Mouse (Mus musculus) brain, adult 2 months (tissue): ENCODE measurements at regions not wholly inside any gene's neighbourhood (a gene's known extent, or its start where the extent isn't known, plus 50 kb on each side); places are given as distances from the start of the nearest gene placed in this dataset.

Source experiments
- DNase-seq: peaks from one replicate; pipeline ENCODE4 v3.0.0; 2011; ENCODE audit warnings: low read depth, low spot score

GRCm38 (mm10) chr14:105501792-105502632 lies 243.6 kb downstream of the Ndfip2 start:
- peak; percentile 17 for DNase-seq

GRCm38 (mm10) chr14:105500966-105501741 lies 242.8 kb downstream of the Ndfip2 start:
- peak; percentile 9 for DNase-seq

DNA sequence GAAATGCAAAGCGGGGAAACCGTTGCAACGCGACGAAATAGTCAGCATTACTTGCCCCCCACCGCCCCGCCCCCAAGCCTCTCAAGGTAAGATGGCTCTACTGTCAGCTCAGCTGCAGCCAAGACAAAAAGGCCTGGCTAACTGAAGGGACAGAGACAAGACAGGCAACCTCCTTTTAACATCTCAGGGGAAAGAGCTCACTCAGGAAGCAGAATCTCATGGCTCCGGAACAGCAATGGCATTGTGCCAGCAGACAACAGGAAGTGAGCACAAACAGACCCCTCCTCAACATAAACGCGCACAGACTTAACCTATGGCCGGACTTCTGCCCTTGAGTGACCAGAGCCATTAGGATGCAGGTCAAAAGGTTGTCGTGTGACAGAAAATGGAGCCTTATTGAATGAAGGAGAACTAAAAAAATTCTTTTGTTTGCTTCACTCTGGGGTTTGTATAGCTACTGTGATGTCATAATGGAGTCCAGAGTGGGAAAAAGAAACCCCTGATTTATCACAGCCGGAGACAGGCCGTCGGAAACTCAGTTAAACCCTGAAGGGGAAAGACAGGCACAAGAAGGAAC lies 241.0 kb downstream of the Ndfip2 start:
- DNase-seq: no peak

DNA sequence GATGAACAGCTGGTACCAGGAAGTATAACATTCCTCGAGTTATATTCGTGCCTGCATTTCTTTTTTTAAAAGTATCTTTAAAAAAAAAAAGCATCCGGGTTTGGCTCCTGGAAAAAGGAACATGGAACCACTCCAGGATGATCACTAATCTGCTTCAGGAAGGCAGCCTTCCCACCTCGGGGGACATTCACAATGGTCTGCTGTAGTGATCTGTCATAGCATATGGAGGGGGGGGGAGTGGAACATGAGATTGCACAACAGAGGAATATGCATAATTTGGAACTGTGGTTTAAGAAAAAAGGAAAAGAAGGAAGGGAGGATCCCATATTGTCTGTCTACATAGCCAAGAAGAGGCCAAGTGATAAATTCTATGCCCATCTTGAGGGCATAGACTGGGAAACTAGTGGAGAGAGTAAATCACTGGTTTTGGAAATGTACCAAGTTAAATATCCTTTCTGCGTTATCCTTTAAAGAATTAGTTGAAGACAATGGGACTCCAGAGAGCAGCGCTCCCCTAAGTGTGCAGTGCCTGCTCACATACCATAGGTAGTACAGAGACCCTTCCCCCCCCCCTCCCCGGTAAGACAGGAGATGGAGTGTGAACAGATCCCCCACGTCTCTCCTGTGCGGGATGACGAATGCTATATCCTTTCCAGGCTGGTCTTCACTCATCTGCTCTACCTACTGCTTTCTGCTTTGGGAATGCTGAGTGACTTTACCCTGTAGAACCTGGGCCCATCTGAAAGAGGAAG lies 240.0 kb downstream of the Ndfip2 start:
- peak; percentile 86 for DNase-seq

GRCm38 (mm10) chr14:105495161-105495560 lies 236.8 kb downstream of the Ndfip2 start:
- peak; percentile 15 for DNase-seq

DNA sequence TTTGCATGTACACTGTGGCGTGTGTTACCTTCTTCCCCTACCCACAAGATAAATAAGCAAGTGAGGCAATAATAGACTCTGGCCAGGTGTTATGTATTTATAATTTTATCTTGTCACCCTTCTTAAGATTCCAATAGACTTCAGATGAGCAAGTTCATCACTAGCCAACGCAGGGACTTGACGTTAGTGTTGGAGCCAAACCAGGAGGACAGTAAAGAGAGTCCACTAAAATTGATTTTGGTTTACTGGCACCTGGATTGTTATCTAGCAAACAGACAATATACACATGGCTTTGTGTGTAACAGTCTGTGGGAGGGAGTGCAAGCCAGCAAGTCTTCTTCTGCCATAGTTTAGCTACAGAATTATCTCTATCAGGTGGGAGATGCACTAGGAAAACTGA lies 236.0 kb downstream of the Ndfip2 start:
- no peak for DNase-seq

GRCm38 (mm10) chr14:105490158-105490557 lies 231.8 kb downstream of the Ndfip2 start:
- DNase-seq: peak; percentile 53

DNA sequence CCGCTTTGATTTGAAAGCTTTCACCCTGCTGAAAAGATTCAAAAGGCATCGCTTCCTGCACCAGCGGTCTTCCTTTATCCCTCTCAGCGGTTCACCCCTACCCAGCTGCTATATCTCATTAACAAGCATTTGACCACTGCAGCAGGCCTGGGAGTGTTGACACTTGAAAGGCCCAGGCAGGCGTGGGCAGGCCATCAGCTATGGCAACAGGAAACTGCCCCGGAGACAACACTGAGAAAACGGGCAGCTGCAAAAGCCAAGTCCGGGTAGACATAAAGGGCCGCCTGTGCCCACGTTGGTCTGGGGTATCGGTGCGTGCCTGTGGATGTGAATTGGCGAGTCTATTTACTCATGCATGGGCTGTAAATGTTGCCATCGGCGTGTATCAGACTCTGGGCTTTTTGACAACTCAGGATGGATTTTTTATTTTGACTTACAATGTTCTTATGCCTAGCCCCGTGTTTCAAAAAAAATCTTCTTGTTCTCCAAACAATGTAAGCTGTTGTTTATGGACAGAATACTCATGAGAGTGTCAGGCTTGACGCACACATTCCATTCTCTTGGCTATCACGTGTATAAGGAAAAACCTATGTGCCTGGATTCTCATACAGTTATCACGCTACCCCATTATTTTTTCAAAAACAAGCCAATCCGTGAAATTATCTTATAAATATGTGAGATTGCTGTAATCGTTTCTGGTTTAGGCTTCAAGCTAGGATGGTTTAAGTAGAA lies 225.1 kb downstream of the Ndfip2 start:
- DNase-seq: peak; percentile 51

DNA sequence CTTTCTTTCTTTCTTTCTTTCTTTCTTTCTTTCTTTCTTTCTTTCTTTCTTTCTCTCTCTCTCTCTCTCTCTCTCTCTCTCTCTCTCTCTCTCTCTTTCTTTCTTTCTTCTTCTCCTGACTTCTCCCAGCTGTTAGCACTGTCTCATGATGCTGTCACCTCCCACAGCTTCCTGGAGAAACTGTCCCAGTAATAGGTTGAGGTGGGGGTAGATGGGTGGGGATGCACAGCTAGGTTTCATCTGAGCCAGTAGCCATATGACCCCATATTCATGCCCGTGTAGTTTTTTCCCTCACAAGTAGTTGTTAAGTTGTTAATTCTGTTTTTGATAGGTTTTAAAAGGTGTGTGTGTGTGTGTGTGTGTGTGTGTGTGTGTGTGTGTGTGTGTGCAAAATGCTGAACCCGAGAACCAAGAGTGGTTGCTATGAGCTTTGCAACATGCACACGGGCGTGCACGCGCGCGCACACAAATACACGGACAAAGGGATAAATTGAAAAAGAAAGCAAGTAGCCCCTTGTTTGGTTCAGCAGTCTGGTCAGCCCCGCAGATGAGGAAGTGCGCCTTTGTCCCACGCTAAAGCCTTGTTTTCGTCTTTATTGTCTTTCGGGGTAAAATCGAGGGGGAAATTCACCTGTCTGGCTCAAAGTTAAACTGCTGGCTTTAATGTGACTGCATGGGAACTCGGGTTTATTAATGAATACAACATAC lies 224.4 kb downstream of the Ndfip2 start:
- DNase-seq: peak; percentile 46

- no peak for DNase-seq
Observed at GRCm38 (mm10) chr14:105480048-105480447, 221.7 kb downstream of the Ndfip2 start.

- DNase-seq: peak; percentile 90
Observed at GRCm38 (mm10) chr14:105474991-105475553, 216.7 kb downstream of the Ndfip2 start.

- DNase-seq: no peak
Observed at GRCm38 (mm10) chr14:105448919-105449458, 190.6 kb downstream of the Ndfip2 start.

GRCm38 (mm10) chr14:105447088-105447487 lies 188.7 kb downstream of the Ndfip2 start:
- no peak for DNase-seq

- DNase-seq: no peak
Observed at GRCm38 (mm10) chr14:105435343-105435742, 177.0 kb downstream of the Ndfip2 start.

DNA sequence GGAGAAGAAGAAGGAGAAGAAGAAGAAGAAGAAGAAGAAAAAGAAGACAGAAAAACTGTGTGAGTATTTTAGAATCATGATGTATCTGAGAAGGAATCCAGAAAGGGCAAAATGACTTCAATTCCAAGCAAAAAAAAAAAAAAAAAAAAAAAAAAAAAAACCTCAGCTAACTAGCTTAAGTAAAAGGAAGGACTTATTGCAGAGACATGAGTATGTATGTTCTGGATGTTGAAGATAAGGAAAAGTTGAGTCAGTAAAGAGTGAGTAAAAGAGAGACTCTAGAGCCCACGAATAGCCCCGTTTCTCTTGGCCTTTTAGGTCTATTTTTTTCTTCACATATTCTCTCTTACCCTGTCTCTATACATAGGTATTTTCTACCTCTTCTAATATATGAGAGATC lies 175.1 kb downstream of the Ndfip2 start:
- DNase-seq: no peak

DNA sequence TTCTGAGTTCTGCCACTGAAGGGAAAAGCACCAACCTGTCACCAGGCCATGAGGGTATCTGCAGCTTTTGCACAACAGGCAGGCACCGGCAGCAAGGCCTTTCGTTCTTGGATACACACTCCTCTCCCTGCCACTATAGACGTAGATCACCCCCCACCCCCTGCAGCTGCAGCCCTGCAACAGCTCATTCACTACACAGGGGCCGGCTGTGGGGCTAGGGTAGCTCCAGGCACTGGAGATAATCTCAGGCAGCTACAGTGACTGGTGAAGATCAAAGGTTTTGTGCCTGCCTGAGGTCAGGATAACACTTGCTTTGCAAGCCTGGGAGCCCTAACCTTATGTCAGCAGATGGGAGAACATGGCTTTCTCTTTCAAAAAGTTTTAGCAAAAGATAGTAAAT lies 174.3 kb downstream of the Ndfip2 start:
- no peak for DNase-seq

- no peak for DNase-seq
Observed at GRCm38 (mm10) chr14:105431584-105431983, 173.2 kb downstream of the Ndfip2 start.

DNA sequence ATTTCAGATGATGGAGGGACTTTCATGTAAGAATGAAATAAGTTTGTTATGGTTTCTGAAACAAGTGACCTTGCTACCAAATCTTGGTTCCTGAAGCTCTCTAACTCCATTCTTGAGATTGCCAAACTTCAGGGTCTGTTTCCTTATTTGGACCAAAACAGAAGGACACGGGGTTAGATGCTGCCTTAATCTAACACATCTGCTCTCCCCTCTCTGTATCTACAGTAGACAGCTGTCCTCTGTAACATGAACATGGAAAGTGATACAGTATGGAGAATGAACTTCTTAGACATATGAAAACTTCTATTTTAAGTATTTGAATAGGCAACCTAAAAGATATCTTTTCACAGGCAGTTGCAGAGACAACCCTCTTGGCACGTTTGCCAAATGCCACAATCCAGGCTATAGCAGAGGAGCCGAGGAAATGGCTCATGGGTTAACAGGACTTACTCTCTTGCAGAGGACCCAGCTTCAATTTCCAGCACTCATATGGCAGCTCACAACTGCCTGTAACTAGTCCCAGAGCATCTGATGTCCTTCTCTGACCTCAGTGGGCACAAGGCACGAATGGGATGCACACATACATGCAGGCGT lies 171.4 kb downstream of the Ndfip2 start:
- no peak for DNase-seq

GRCm38 (mm10) chr14:105427474-105427901 lies 169.1 kb downstream of the Ndfip2 start:
- peak; percentile 66 for DNase-seq
